Mouse (Mus musculus) CH12.LX (cell line): ENCODE data around the gene Agps.

ENCODE experiments used
- BHLHE40 ChIP-seq: IDR thresholded peaks from 2 replicates; pipeline ENCODE4 v1.6.1; 2011; ENCODE audit warnings: mild to moderate bottlenecking, low read depth, low read length, improper control_type of control experiment
- CHD1 ChIP-seq: IDR thresholded peaks from 2 replicates; pipeline ENCODE4 v1.6.1; 2012; ENCODE audit warnings: low read depth, low read length, improper control_type of control experiment, inconsistent platforms
- CTCF ChIP-seq, 2 experiments: IDR thresholded peaks in 1 of 2; conservative IDR thresholded peaks in 1 of 2; 2 replicates each; pipeline ENCODE4 v1.5.1; 2011 to 2012; ENCODE audit warnings: low read depth in 2 of 2, low read length in 2 of 2, improper control_type of control experiment in 1 of 2, inconsistent platforms in 1 of 2, mild to moderate bottlenecking in 1 of 2, moderate library complexity in 1 of 2
- E2F4 ChIP-seq: IDR thresholded peaks from 2 replicates; pipeline ENCODE4 v1.6.1; 2011; ENCODE audit warnings: low read depth, low read length, improper control_type of control experiment; ENCODE audit not compliant: insufficient replicate concordance
- EP300 ChIP-seq: IDR thresholded peaks from 2 replicates; pipeline ENCODE4 v1.6.1; 2011; ENCODE audit warnings: low read length, improper control_type of control experiment
- ETS1 ChIP-seq: conservative IDR thresholded peaks from 2 replicates; pipeline ENCODE4 v1.6.1; 2012; ENCODE audit warnings: low read depth, mild to moderate bottlenecking, inconsistent platforms, low read length, improper control_type of control experiment, moderate library complexity
- GABPA ChIP-seq: IDR thresholded peaks from 2 replicates; pipeline ENCODE4 v1.6.1; 2012; ENCODE audit warnings: low read depth, low read length, improper control_type of control experiment, inconsistent platforms; ENCODE audit not compliant: insufficient replicate concordance
- POLR2A ChIP-seq: IDR thresholded peaks from 2 replicates; pipeline ENCODE4 v1.6.1; 2011; ENCODE audit warnings: low read depth, mild to moderate bottlenecking, improper control_type of control experiment, low read length
- USF1 ChIP-seq: IDR thresholded peaks from 2 replicates; pipeline ENCODE4 v1.6.1; 2014; ENCODE audit warnings: low read depth, mild to moderate bottlenecking, inconsistent platforms, low read length, improper control_type of control experiment
- ZC3H11A ChIP-seq: IDR thresholded peaks from 2 replicates; pipeline ENCODE4 v1.6.1; 2012; ENCODE audit warnings: low read depth, mild to moderate bottlenecking, inconsistent platforms, low read length, improper control_type of control experiment

- TF ChIP-seq CTCF (conservative IDR thresholded peaks at IDR 0.05 in 1 of 2, IDR thresholded peaks at IDR 0.05 in 1 of 2; ENCODE audit: low read depth in 2 of 2, low read length in 2 of 2): no peak
- no peak for TF ChIP-seq EP300
- TF ChIP-seq USF1: no peak
- TF ChIP-seq GABPA: no peak
- no peak for TF ChIP-seq ZC3H11A
- no peak for TF ChIP-seq E2F4
- no peak for TF ChIP-seq POLR2A
- no peak for TF ChIP-seq CHD1
- TF ChIP-seq BHLHE40: no peak
- no peak for TF ChIP-seq ETS1
These were observed 132.1 kb downstream of the Agps start for GRCm38 (mm10) chr2:75964051-75964450.
